Mouse (Mus musculus) R1 (cell line): ENCODE measurements around the gene Prss23.

ENCODE experiments used
- DNase-seq: peaks from one replicate; pipeline ENCODE4 v3.0.0-alpha.2; 2018; ENCODE audit warnings: low read depth, low spot score

Gene Prss23

DNA sequence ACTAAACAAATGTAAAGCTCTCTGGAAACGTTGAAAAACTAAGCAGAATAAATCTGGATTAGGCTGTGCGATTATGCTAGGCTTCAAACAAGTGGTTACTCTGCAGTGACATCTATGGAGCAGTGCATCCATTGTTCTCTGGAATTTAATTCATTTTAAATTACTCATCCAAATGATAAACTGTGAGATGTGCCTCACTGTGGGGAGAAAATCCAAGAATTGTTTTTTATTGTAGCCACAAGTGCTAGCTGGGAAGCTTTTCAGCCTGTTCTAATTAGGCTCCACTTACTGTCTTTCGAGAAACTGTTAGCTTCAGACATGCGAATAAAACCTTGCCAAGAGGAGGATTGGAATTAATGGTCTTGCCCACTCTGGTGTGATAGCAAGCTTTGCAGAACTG is 18.3 kb downstream of the Prss23 start:
- no peak for DNase-seq

DNA sequence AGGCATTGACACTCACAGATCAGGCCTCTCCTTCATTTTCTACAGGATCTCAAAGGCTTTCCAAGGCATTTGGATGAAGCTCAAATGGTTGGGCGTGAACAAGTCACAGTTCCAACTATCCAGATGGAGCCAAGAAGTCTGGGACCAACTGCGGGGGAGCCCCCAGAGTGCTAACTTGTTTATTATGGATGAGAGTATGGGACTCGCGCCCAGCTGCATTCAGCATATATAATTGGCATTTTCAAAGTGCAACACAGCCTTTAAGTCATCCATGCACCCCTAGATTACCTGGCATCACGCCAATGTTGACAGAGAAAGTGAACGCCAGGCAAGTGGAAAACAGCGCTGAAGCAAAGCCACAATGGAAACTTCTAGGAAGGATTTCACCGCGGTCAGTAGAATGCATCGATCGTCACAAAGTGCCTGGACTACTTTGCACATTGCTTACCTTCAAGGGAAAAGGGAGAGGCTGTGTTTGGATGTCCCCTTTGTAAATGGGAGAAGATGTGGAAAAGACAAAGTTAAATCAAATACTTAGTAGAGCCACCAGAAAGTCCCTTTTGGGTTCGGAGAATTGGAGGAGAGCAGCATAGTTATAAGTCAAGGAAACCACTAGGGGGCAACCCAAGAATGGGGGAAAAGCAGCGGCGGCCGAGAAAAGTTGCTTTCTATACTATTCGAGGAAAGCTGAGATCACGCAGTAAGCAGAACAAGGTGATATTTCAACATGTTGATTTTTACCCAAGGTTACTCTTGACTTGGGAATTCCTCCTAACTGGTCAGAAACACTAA is 27.3 kb downstream of the Prss23 start:
- peak; percentile 60 for DNase-seq

DNA sequence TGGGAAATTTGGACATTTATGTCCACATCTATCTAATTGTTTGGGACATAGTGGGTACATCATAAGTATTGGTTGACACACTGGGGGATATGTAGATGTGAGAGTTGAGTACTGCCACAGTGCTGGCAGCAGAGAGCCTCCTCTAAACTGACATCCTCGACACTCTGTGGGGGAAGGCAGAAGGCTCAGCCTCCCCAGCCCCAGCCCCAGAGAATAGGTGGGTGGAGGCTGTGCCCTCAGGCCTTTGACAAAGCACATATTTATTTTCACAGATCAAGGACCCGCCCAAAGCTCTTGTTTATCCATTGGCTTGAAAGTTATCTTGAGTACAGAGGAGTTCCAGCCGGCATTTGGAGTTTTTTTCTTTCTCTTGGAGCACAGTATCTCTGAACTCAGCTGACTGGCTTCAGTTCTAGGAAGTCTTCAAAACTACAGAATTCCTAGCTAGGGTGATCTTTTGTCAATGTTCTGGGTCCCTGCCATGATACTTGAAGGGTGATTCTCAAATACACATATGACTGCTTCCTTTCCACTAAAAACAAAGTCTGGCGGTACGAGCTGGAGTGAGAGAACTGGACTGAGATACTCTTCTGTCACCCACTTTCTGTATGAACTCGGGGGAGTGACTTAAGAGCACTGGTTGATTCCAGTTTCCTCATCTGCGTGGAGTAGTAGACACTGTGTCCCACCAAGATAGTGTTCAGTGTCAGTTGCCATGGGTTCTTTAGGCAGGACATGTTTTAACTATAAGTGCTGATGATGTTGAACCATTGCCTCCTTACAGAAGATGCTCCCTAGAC is 43.0 kb downstream of the Prss23 start:
- DNase-seq, result no peak

GRCm38 (mm10) chr7:89481723-89482122 is 45.3 kb downstream of the Prss23 start:
- DNase-seq, result peak; percentile 6

GRCm38 (mm10) chr7:89478490-89478889 is 48.5 kb downstream of the Prss23 start:
- DNase-seq, result no peak

DNA sequence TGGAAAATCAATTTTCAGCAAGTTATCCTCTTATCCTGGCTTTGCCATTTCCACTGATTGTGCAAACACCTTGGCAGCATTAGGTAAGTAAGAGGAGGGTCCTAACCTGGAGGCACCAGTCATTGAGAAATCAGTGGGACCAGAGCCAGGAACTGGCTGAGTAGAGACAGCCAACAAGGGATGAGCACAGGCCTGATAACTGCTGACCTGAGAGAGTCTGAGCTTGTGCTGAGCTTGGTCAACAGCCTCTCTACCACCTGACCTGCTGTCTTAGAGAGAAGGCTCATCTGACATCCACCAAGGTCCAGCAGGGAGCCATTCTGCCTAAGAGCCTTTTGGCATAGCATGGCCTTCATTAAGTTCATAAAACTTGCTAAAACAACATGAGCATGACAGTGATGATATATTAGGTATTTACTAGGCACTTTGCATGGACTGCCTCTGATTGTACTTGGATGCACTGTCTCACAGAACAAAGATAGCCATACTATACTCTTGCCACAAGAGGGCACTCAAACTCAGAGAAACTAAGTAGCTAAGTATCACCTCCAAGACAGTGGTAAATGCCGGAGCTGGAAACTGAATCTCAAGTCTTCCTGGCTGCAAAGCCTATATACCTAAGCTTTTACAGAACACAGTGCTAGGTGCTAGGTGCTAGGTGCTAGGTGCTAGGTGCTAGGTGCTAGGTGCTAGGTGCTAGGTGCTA is 49.5 kb downstream of the Prss23 start:
- peak; percentile 76 for DNase-seq

DNA sequence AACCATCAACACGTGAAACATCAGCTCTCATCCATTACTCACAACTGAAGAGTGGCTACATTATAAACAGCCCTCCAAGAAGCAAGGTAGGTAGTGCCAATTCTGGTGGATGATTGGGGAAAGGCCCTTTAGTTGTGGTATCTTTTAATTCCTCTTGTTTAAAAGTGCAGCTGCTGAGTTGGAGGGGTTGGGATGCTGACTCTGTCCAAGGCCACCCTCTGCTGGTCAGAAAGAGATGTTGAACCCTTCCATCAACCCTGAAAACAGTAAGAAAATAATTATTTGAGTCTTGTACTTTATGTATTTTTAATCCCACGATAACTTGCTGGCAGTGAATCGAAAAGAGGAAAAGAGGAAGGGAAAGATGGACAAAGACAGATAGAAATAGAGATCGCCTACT is 53.5 kb downstream of the Prss23 start:
- DNase-seq, result peak; percentile 5

GRCm38 (mm10) chr7:89463775-89464592 is 63.0 kb downstream of the Prss23 start:
- no peak for DNase-seq

GRCm38 (mm10) chr7:89463246-89463645 is 63.7 kb downstream of the Prss23 start:
- no peak for DNase-seq

GRCm38 (mm10) chr7:89462646-89463207 is 64.3 kb downstream of the Prss23 start:
- DNase-seq, result no peak

GRCm38 (mm10) chr7:89461351-89461750 is 65.6 kb downstream of the Prss23 start:
- no peak for DNase-seq

DNA sequence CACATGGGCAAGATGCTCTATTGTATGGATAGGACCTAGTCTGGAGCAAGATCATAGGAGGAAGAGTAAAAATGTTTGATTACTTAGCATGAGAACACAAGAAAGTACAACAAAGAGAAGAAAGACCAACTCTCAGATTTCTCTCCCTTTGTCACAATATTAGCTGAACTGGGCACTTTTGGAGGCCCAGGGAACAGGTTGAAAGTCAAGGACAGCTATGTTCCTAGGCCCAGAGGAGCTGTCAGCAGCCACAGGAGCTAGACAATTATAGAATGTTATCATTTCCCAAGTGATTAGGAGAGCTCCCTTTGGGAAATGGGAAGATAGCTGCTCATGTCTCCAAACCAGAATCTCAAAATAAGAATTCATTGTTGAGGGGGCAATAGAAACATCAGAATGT is 66.1 kb downstream of the Prss23 start:
- no peak for DNase-seq

- no peak for DNase-seq
These were observed 67.3 kb downstream of the Prss23 start for GRCm38 (mm10) chr7:89459691-89460090.
